Mouse (Mus musculus): Measurements from ENCODE around the gene Sgip1. TPM values are rescaled to one million over a fixed set of nuclear protein-coding genes. Genes with fewer than 3 reads are reported as not detected.
A peak's percentile ranks its signal among the peaks of the same experiment; 100 is the strongest.

Gene Sgip1
- polyA plus RNA-seq, 1 experiment from 2014 or later: 7.9 TPM

DNA sequence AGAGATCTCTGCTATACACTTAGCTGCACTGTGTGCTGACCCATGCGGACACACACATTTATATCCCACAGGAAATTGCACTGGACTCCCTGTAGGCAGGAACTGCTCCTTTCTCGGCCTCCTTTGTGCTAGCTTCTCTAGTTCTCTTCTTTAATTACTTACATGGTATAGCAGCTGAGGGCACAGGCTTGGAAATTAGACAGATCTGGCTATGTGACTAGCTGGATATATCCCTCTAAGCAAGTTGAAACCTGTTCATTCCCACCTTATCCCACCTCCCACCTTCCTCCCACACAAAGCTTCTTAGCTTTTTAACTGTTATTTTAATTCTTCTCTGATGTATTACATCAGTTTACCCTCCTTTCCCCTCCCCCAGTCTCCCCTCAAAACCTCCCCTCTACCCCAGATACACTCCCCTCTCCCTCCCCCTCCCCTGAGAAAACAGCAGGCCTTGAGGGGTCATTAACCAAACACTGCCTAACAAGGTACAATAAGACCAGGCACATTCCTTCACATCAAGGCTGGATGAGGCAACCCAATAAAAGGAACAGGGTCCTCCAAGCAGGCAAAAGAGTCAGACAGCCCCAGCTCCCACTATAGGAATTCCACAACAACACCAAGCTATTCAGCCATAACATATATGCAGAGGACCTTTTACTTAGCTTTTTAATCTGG is 34.6 kb downstream of the Sgip1 start:
- ATAC-seq (ENCODE audit: insufficient number of reproducible peaks, low FRiP score, low TSS enrichment, low read depth): no peak
- H3K4me3 ChIP-seq (replicated peaks): no peak overlapping the region
- no peaks in the 10 kb centered on the region for H3K36me3 ChIP-seq
- H3K4me2 ChIP-seq (replicated peaks): no peak overlapping the region
- WGBS: 53% methylated on average over 2 of the region's 2 CpGs
- no peak overlapping the region for H3K9ac ChIP-seq
- no peaks in the 10 kb centered on the region for H3K27me3 ChIP-seq
- no peaks in the 10 kb centered on the region for H3K4me1 ChIP-seq
- no peaks in the 10 kb centered on the region for H3K9me3 ChIP-seq (replicated peaks)
- no peak overlapping the region for H3K27ac ChIP-seq (replicated peaks)

DNA sequence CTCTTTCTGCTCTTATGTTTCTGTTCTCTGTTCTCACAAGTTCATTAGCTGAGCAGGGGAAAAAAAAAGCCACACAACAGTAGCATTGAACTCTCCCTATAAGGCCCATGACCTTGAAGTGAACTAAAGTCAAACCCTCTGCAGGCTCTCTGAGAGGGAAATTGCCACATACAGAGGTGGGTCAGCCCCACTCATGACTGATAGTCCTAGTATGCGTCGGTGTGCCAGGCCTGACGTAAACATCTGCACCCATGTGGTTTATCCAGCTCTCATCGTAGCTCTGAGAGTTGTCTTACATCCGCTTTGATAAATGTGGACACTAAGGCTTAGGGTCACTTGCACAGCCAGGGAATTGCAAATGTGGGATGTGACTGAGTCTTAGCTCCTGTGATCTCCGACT is 38.8 kb downstream of the Sgip1 start:
- WGBS: 87% methylated on average over 6 of the region's 6 CpGs

DNA sequence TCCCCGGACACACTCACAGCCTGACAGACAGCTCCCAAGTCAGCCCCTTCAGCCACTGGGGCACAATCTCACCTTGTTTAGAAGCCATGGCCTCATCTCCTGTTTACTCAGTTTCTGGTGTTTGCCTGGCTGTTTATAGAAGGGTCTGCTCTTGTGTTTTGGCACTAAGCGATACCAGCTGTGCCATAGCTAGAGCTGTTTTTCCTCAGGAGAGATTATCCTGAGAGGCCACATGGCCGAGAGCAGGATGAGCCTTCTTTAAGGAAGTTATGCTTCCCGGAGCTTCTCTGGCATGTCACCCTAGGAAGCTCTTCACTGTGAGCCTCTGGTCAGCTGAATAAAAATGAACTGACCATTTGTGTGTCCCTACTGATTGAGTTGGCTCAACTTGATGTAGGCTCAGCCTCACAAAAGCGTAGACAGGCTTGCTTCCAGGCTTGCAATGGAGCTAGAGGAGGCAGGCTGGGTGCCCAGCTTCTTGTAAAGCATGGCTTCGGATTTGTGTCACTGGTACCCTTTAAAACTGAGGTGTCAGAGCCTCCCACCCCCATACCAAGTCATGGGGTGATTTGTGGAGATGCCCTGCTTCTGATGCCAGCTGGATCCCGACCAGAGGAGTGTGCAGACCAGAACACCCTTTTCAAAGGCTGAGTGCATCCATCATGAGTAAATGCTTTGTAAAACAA is 42.1 kb downstream of the Sgip1 start:
- Histone ChIP-seq H3K36me3 (no peaks in the 10 kb centered on the region), H3K4me2 (replicated peaks) (no peak overlapping the region), H3K9me3 (replicated peaks) (no peaks in the 10 kb centered on the region), H3K27me3 (no peaks in the 10 kb centered on the region), H3K9ac (no peak overlapping the region), H3K27ac (replicated peaks) (peak overlapping the region; percentile 41; the same call in 1 of the 2 replicates), H3K4me1 (peaks cover 14% of the 10 kb centered on the region), H3K4me3 (replicated peaks) (no peak overlapping the region)
- ATAC-seq (ENCODE audit: insufficient number of reproducible peaks, low FRiP score, low TSS enrichment, low read depth): peak; percentile 51; the same call in 1 of the 2 replicates
- WGBS: 57% methylated on average over 7 of the region's 7 CpGs

More for the DNA sequence above, 38.8 kb downstream of the Sgip1 start:
- Histone ChIP-seq H3K4me1 (peaks cover 14% of the 10 kb centered on the region), H3K4me2 (replicated peaks) (no peak overlapping the region), H3K9me3 (replicated peaks) (no peaks in the 10 kb centered on the region), H3K9ac (no peak overlapping the region), H3K36me3 (no peaks in the 10 kb centered on the region), H3K4me3 (replicated peaks) (no peak overlapping the region), H3K27ac (replicated peaks) (no peak overlapping the region), H3K27me3 (no peaks in the 10 kb centered on the region)
- no peak for ATAC-seq (ENCODE audit: insufficient number of reproducible peaks, low FRiP score, low TSS enrichment, low read depth)

DNA sequence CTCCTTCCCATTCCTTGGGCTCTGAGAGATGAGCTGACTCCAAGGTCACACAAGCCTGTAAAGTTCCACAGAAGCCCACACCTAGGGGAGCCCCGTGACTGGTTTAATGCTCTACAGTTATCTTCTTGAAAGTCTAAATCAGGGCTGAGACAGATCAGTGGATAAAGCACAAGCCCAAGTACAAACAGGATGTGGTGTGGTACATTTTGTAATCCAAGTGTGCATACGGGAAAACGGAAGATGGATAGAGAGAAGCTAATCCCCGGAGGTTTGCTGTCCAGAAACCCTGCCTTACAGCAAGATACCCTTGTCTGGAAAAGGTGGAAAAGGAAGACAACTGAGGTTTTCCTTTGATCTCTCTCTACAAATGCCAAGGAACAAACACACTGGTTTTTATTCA is 44.1 kb downstream of the Sgip1 start:
- Histone ChIP-seq H3K4me3 (replicated peaks) (no peak overlapping the region), H3K4me1 (peaks cover 14% of the 10 kb centered on the region), H3K27ac (replicated peaks) (no peak overlapping the region), H3K27me3 (no peaks in the 10 kb centered on the region), H3K36me3 (no peaks in the 10 kb centered on the region), H3K9me3 (replicated peaks) (no peaks in the 10 kb centered on the region), H3K4me2 (replicated peaks) (no peak overlapping the region), H3K9ac (no peak overlapping the region)
- 73% methylated on average over 4 of the region's 4 CpGs for WGBS
- ATAC-seq (ENCODE audit: insufficient number of reproducible peaks, low FRiP score, low TSS enrichment, low read depth): no peak

DNA sequence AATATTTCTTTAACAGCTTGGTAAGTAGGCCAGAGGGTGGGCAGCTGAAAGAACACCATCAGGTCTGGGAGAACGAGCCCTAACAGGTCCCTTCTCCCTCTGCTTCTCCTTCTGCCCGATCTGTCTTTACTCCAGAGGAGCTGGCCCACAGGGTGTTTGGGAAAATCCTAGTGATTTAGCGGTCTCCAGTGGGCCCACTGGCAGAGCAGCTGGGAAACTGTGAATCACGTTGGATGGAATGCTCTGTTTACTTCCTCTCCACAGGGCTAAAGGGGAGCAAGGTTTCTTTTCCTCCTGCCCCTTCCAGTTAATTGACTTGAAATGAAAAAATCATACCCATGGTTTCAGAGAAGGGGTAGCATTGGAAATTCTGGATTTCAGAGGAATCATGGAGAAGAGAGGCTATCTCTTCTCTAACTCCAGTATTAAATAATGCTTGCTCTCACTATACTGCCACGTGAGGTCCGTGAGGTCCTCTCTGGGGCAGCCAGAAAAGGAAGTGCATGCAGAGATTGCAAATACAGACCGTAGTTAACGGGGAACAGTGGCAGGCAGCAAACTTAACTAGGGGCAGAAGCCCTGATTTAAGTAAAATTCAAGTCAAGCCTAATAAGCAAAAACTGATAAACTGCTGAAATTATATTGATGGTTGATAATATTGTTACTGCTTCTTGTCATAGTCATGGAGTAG is 51.1 kb downstream of the Sgip1 start:
- no peak overlapping the region for H3K4me2 ChIP-seq (replicated peaks)
- no peaks in the 10 kb centered on the region for H3K36me3 ChIP-seq
- no peaks in the 10 kb centered on the region for H3K9me3 ChIP-seq (replicated peaks)
- H3K27ac ChIP-seq (replicated peaks): no peak overlapping the region
- WGBS: 53% methylated on average over 8 of the region's 8 CpGs
- no peak overlapping the region for H3K9ac ChIP-seq
- H3K27me3 ChIP-seq: no peaks in the 10 kb centered on the region
- no peak for ATAC-seq (ENCODE audit: insufficient number of reproducible peaks, low FRiP score, low TSS enrichment, low read depth)
- H3K4me1 ChIP-seq: no peaks in the 10 kb centered on the region
- no peak overlapping the region for H3K4me3 ChIP-seq (replicated peaks)

DNA sequence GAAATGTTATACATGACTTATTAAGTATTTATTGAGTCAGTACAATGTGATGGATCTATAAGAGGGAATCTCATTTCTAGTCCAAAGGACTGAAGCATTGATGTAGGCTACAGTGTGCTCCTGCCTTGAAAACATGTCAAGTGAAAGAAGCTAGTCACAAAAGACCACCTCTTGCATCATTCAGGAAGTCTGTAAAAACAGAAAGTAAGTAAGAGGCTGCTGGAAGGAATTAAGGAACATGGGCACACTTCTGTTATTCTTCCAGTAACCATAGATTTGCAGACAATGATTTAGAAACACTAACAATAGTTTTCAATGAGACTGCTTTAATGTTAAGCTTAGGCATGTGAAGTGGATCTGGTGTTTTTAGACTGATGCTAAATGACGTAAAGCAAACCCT is 60.4 kb downstream of the Sgip1 start:
- Histone ChIP-seq H3K36me3 (no peaks in the 10 kb centered on the region), H3K4me1 (no peaks in the 10 kb centered on the region), H3K9me3 (replicated peaks) (no peaks in the 10 kb centered on the region), H3K9ac (no peak overlapping the region), H3K27ac (replicated peaks) (no peak overlapping the region), H3K4me3 (replicated peaks) (no peak overlapping the region), H3K4me2 (replicated peaks) (no peak overlapping the region), H3K27me3 (no peaks in the 10 kb centered on the region)
- WGBS: 88% methylated on average over 1 of the region's 1 CpGs
- ATAC-seq (ENCODE audit: insufficient number of reproducible peaks, low FRiP score, low TSS enrichment, low read depth): no peak

DNA sequence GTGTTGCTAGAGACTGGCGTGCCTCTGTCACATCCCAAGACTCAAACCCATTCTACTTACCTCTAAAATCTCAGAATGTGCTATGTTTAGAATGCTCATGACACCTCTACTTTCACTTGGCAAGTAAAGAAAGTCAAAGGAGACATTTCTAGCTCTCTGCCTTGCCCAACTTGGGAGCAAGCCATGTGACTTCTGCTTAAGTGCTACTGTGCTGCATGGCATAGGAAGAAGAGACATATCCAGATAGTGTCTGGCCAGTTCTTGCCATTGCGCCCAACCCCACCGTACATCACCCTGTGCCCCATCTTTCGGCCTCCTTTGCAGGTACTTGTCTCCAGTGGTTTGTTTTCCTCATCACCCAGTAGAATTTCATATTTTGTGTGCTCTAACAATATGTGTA is 60.8 kb downstream of the Sgip1 start:
- H3K36me3 ChIP-seq: no peaks in the 10 kb centered on the region
- no peak overlapping the region for H3K9ac ChIP-seq
- WGBS: 90% methylated on average over 4 of the region's 4 CpGs

DNA sequence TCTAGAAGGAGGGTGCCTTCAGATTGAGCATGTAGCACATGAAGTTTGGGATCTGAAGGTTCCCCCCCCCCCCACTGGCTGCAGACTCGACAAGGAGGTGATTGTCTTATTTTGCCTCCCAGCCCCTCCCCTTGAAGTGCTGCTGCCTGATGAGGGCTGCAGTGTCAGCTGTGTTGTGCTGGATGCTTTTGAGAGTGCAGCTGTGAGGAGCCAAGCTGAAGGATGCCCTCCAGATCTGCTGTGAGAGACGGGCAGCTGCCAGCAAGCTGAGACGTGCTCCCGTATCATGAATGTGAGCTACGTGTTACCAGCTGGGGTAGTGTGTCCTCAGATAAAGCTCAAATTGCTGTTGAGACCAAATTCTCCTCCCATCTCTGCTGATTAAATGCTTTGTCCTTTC is 63.5 kb downstream of the Sgip1 start:
- Histone ChIP-seq H3K27ac (replicated peaks) (no peak overlapping the region; the same call in 1 of the 2 replicates), H3K36me3 (no peaks in the 10 kb centered on the region), H3K9me3 (replicated peaks) (no peaks in the 10 kb centered on the region), H3K27me3 (no peaks in the 10 kb centered on the region), H3K9ac (no peak overlapping the region), H3K4me3 (replicated peaks) (no peak overlapping the region), H3K4me2 (replicated peaks) (no peak overlapping the region), H3K4me1 (no peaks in the 10 kb centered on the region)
- 19% methylated on average over 5 of the region's 5 CpGs for WGBS
- ATAC-seq (ENCODE audit: insufficient number of reproducible peaks, low FRiP score, low TSS enrichment, low read depth): no peak

More for the DNA sequence above, 60.8 kb downstream of the Sgip1 start:
- Histone ChIP-seq H3K4me3 (replicated peaks) (no peak overlapping the region), H3K9me3 (replicated peaks) (no peaks in the 10 kb centered on the region), H3K4me1 (no peaks in the 10 kb centered on the region), H3K27ac (replicated peaks) (no peak overlapping the region), H3K27me3 (no peaks in the 10 kb centered on the region), H3K4me2 (replicated peaks) (no peak overlapping the region)
- ATAC-seq (ENCODE audit: insufficient number of reproducible peaks, low FRiP score, low TSS enrichment, low read depth): no peak

DNA sequence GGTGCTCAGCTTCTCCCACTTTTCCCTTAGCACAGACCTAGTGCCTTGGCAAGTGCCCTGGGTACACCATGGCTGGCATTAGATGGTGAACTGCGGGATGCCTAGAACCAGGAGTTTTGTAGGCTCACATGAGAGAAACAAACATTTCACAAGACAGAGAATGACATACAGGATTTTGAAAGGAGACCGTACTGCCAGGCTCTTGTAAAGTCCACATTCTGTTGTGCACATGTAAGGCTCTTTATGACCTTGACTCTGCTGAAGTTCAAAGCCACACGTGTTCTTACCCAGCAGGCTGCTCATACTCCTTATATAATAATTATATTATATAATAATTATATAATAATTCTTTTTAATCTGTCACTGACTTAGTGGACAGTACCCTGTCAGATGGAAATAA is 65.9 kb downstream of the Sgip1 start:
- WGBS: 89% methylated on average over 3 of the region's 3 CpGs
- Histone ChIP-seq H3K27ac (replicated peaks) (no peak overlapping the region), H3K4me3 (replicated peaks) (no peak overlapping the region), H3K9me3 (replicated peaks) (no peaks in the 10 kb centered on the region), H3K9ac (no peak overlapping the region), H3K4me1 (no peaks in the 10 kb centered on the region), H3K4me2 (replicated peaks) (no peak overlapping the region), H3K36me3 (no peaks in the 10 kb centered on the region), H3K27me3 (no peaks in the 10 kb centered on the region)
- ATAC-seq (ENCODE audit: insufficient number of reproducible peaks, low FRiP score, low TSS enrichment, low read depth): no peak

DNA sequence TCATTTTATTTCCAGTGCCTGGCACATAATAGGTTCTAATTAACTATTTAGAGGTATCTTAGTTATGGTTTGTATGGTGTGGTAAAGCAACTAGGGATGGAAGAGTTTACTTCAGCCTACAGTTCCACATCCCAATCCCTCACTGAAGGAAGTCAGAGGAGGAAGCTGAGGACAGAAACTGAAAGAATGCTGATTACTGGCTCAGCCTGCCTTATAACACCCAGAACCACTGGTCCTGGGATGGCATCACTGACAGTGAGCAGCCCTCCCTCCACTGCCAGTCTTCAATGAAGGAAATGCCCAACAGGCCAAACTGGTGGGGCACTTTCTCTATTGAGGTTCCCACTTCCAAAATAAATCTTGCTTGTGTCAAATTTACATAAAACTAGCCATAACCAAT is 67.2 kb downstream of the Sgip1 start:
- Histone ChIP-seq H3K4me3 (replicated peaks) (no peak overlapping the region), H3K36me3 (no peaks in the 10 kb centered on the region), H3K4me2 (replicated peaks) (no peak overlapping the region), H3K9me3 (replicated peaks) (no peaks in the 10 kb centered on the region), H3K9ac (no peak overlapping the region), H3K27ac (replicated peaks) (no peak overlapping the region), H3K27me3 (no peaks in the 10 kb centered on the region), H3K4me1 (no peaks in the 10 kb centered on the region)
- no peak for ATAC-seq (ENCODE audit: insufficient number of reproducible peaks, low FRiP score, low TSS enrichment, low read depth)

DNA sequence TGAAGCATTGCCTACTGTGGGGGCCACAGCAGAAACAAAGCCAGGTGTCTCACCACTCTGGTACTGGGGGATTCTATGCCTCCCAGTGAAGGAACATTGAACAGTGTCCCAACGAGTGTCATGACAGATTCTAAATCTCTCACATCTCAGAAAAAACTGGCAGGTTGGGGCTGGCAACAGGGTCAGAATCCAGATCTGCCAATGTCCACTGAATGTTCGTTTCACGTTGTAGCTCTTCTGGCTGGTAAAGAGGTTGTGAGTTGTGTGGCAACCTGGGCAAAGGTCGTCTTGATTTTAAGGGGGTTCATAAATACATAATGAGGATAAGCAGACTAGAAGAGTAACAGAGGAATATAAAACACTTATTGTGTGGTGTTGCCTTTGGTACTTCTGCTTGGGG is 68.2 kb downstream of the Sgip1 start:
- H3K4me1 ChIP-seq: no peaks in the 10 kb centered on the region
- WGBS: 70% methylated on average over 4 of the region's 4 CpGs
- no peaks in the 10 kb centered on the region for H3K36me3 ChIP-seq
- no peaks in the 10 kb centered on the region for H3K27me3 ChIP-seq
- H3K4me3 ChIP-seq (replicated peaks): no peak overlapping the region
- H3K9me3 ChIP-seq (replicated peaks): no peaks in the 10 kb centered on the region
- no peak for ATAC-seq (ENCODE audit: insufficient number of reproducible peaks, low FRiP score, low TSS enrichment, low read depth)
- no peak overlapping the region for H3K9ac ChIP-seq
- H3K27ac ChIP-seq (replicated peaks): no peak overlapping the region
- H3K4me2 ChIP-seq (replicated peaks): no peak overlapping the region
